Mouse (Mus musculus) forebrain, postnatal 0 days (tissue): Measurements from ENCODE around the gene Naa60. TPM values are rescaled to one million over a fixed set of nuclear protein-coding genes. Genes with fewer than 3 reads are reported as not detected.

Source experiments
- ATAC-seq: fragments of 200-750 bp; cut with Nextera tagmentation; 2 replicates; pipeline ENCODE4 v1.8.0; 2017; ENCODE audit warnings: mild to moderate bottlenecking, moderate library complexity
- DNase-seq: peaks from one replicate; pipeline ENCODE4 v3.0.0-alpha.2; 2015
- H3K27ac ChIP-seq: fragments of 300-500 bp; sonication (generic); 2 replicates; pipeline ENCODE4 v1.5.1; 2014; ENCODE audit warnings: low read depth, mild to moderate bottlenecking, antibody characterized with exemption, low read length, moderate library complexity, mixed read lengths
- H3K27me3 ChIP-seq: fragments of 300-500 bp; sonication (generic); 2 replicates; pipeline ENCODE4 v1.6.1; 2014; ENCODE audit warnings: mild to moderate bottlenecking, low read length, mixed read lengths; ENCODE audit not compliant: insufficient read depth
- H3K36me3 ChIP-seq: fragments of 300-500 bp; sonication (generic); 2 replicates; pipeline ENCODE4 v1.6.1; 2014; ENCODE audit warnings: mild to moderate bottlenecking, moderate library complexity; ENCODE audit not compliant: insufficient read depth
- H3K4me1 ChIP-seq: fragments of 300-500 bp; sonication (generic); 2 replicates; pipeline ENCODE4 v1.6.1; 2014; ENCODE audit warnings: antibody characterized with exemption; ENCODE audit not compliant: insufficient read depth
- H3K4me2 ChIP-seq: fragments of 300-500 bp; sonication (generic); 2 replicates; pipeline ENCODE4 v1.6.1; 2014; ENCODE audit warnings: low read depth, mild to moderate bottlenecking, moderate library complexity
- H3K4me3 ChIP-seq: fragments of 300-500 bp; sonication (generic); 2 replicates; pipeline ENCODE4 v1.5.1; 2014; ENCODE audit warnings: low read depth, low read length, mixed read lengths
- H3K9ac ChIP-seq: fragments of 300-500 bp; sonication (generic); 2 replicates; pipeline ENCODE4 v1.6.1; 2014; ENCODE audit warnings: mild to moderate bottlenecking
- H3K9me3 ChIP-seq: fragments of 300-500 bp; sonication (generic); 2 replicates; pipeline ENCODE4 v1.6.1; 2016; ENCODE audit warnings: low read length
- CTCF ChIP-seq: sonication (generic); IDR thresholded peaks from 2 replicates; pipeline ENCODE4 v1.5.1; 2016; ENCODE audit warnings: antibody characterized with exemption, control low read depth, low read depth
- WGBS: fragments of 180-500 bp; shearing (Covaris S2); extraction: QIAGEN DNeasy Blood & Tissue Kit; methylation state at CpG from one replicate; pipeline ENCODE4 v1.1.7; 2014; 5-methylcytosine and 5-hydroxymethylcytosine counted together
- polyA plus RNA-seq: library from polyadenylated mRNA; unstranded; fragments of >200 nt; fragmentation: Nextera tagmentation; extraction: Ambion mirVana; gene quantifications from 2 replicates; pipeline ENCODE4 v1.2.1, GENCODE M21; 2015
- total RNA-seq: library from RNA; depleted of rRNA; stranded (reverse); fragments of >200 nt; gene quantifications from 2 replicates; pipeline ENCODE4 v1.2.3, GENCODE M21; 2014

Gene Naa60
- total and polyA plus RNA-seq, 2 experiments from 2014 or later, result 81.1 to 97.1 TPM

- H3K27me3 ChIP-seq, result no peaks in the 10 kb centered on the region
- DNase-seq, result no peak
- H3K4me3 ChIP-seq, result peak overlapping the region; percentile 79
- no peak for TF ChIP-seq CTCF
- no peak for ATAC-seq
- H3K27ac ChIP-seq, result peak overlapping the region; percentile 83
- H3K36me3 ChIP-seq, result peaks cover 40% of the 10 kb centered on the region
- H3K4me1 ChIP-seq, result peaks cover 7% of the 10 kb centered on the region; the same call in 1 of the 2 replicates
- peak overlapping the region; percentile 72 for H3K9ac ChIP-seq
- 5% methylated on average over 20 of the region's 20 CpGs for WGBS
- H3K4me2 ChIP-seq, result peak overlapping the region; percentile 81
- H3K9me3 ChIP-seq, result no peaks in the 10 kb centered on the region
Measured at GRCm38 (mm10) chr16:3909118-3909517, 36.9 kb downstream of the Naa60 start.

DNA sequence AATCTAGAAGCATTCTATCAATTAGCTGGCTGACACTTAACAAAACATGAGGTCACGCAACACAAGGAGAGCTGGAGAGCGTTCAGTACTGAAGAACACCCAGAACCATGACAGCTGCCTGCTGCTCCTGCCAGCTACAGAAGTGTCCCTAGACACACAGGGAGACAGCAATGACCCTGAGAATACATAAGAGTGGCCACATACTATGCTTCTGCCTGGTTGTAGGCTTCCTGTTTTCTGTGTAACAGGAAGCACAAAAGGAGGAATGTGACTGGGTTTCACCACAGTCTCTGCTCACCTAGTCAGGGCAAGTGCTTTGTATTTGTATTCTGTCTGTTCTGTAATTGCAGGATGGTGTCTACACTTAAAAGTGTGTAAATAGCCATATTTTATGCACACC, 48.6 kb downstream of the Naa60 start:
- TF ChIP-seq CTCF, result no peak
- Histone ChIP-seq H3K36me3 (peaks cover 87% of the 10 kb centered on the region), H3K27ac (no peak overlapping the region), H3K9ac (no peak overlapping the region), H3K9me3 (no peaks in the 10 kb centered on the region), H3K4me3 (no peak overlapping the region), H3K4me2 (no peak overlapping the region), H3K4me1 (no peaks in the 10 kb centered on the region), H3K27me3 (no peaks in the 10 kb centered on the region)
- WGBS, result 88% methylated on average over 2 of the region's 2 CpGs
- ATAC-seq, result no peak
- no peak for DNase-seq

GRCm38 (mm10) chr16:3923515-3923914, 51.3 kb downstream of the Naa60 start:
- H3K9ac ChIP-seq, result no peak overlapping the region
- no peaks in the 10 kb centered on the region for H3K9me3 ChIP-seq
- H3K27ac ChIP-seq, result no peak overlapping the region
- no peak for TF ChIP-seq CTCF
- DNase-seq (no peak), ATAC-seq (no peak)
- H3K4me2 ChIP-seq, result no peak overlapping the region
- no peak overlapping the region for H3K4me3 ChIP-seq
- H3K36me3 ChIP-seq, result peaks cover 84% of the 10 kb centered on the region
- no peaks in the 10 kb centered on the region for H3K27me3 ChIP-seq
- 93% methylated on average over 3 of the region's 3 CpGs for WGBS
- H3K4me1 ChIP-seq, result no peaks in the 10 kb centered on the region

DNA sequence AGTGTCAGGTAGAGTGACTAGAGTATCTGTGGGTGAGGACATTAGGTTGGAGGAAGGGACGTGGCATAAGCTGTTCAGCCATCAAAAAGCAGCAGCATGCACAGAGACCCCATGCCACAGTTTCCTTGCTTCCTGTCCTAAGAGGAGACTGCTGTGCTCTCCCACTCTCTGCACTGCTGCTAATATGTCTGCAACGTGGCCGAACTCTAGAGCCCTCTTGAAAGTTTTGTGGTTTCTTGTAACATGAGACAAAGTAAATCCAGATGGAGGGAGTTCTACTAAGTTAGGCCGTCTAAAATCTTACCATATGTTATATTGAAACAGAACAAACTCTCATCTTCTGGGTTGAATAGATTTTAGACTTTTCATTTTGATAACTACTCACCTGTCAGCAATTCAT, 51.8 kb downstream of the Naa60 start:
- Histone ChIP-seq H3K27me3 (no peaks in the 10 kb centered on the region), H3K4me2 (no peak overlapping the region), H3K27ac (no peak overlapping the region), H3K9me3 (no peaks in the 10 kb centered on the region), H3K9ac (no peak overlapping the region), H3K4me1 (no peaks in the 10 kb centered on the region), H3K36me3 (peaks cover 83% of the 10 kb centered on the region), H3K4me3 (no peak overlapping the region)
- DNase-seq (no peak), ATAC-seq (no peak)
- TF ChIP-seq CTCF, result no peak
- WGBS, result 90% methylated on average over 4 of the region's 4 CpGs

- H3K9ac ChIP-seq, result no peak overlapping the region
- no peak overlapping the region for H3K4me2 ChIP-seq
- ATAC-seq (no peak), DNase-seq (no peak)
- no peak for TF ChIP-seq CTCF
- H3K4me3 ChIP-seq, result no peak overlapping the region
- no peaks in the 10 kb centered on the region for H3K4me1 ChIP-seq
- WGBS, result 80% methylated on average over 1 of the region's 1 CpGs
- no peaks in the 10 kb centered on the region for H3K9me3 ChIP-seq
- H3K27me3 ChIP-seq, result no peaks in the 10 kb centered on the region
- H3K27ac ChIP-seq, result no peak overlapping the region
- H3K36me3 ChIP-seq, result peaks cover 66% of the 10 kb centered on the region
Measured at GRCm38 (mm10) chr16:3928582-3928981, 56.4 kb downstream of the Naa60 start.

DNA sequence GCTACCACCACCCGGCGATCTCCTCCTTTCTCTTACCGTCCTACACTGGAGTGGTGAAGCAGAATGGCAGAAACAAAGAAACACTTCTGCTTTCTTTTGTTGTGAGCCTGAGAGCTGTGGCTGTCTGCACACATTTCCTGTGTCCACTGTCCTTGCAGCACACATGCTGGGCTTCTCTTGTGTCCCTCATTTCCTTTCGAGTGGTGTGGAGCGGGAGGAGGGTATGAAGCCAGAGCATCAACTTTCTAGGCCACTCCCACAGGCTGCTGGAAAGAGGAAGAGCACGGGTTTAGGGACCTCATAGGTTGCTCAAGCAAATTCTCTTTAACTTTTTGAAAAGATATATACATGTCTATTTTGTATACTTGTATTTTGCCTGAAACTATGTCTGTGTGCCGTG, 57.0 kb downstream of the Naa60 start:
- DNase-seq, result no peak
- Histone ChIP-seq H3K27ac (no peak overlapping the region), H3K27me3 (no peaks in the 10 kb centered on the region), H3K4me1 (no peaks in the 10 kb centered on the region), H3K9me3 (no peaks in the 10 kb centered on the region), H3K4me3 (no peak overlapping the region), H3K9ac (no peak overlapping the region), H3K36me3 (peaks cover 66% of the 10 kb centered on the region), H3K4me2 (no peak overlapping the region)
- 75% methylated on average over 7 of the region's 7 CpGs for WGBS
- ATAC-seq, result no peak
- TF ChIP-seq CTCF, result no peak

DNA sequence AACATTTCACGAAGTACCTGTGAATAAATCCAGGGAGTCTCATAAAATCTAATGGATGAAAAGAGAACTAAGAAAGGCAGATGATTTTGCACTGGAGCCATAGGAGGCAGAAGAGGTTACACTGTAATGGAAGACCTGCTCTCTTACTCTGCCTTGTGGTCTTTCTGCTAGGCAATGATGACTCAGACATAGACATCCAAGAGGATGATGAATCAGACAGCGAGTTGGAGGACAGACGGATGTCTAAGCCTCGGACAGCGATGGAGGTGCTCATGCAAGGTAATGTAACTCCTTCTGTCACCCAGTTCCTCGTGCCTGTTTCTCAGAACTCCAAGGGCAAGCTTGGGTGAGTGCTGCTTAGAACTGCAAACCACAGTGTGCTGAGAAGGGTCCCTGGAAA, 61.4 kb downstream of the Naa60 start:
- 94% methylated on average over 6 of the region's 6 CpGs for WGBS
- ATAC-seq (no peak), DNase-seq (no peak)
- Histone ChIP-seq H3K36me3 (peaks cover 73% of the 10 kb centered on the region), H3K9me3 (no peaks in the 10 kb centered on the region), H3K27ac (no peak overlapping the region), H3K27me3 (no peaks in the 10 kb centered on the region), H3K9ac (no peak overlapping the region), H3K4me3 (no peak overlapping the region), H3K4me1 (no peaks in the 10 kb centered on the region), H3K4me2 (no peak overlapping the region)
- TF ChIP-seq CTCF, result no peak

GRCm38 (mm10) chr16:3934091-3934490, 61.9 kb downstream of the Naa60 start:
- Histone ChIP-seq H3K4me1 (no peaks in the 10 kb centered on the region), H3K36me3 (peaks cover 73% of the 10 kb centered on the region)
- no peak for ATAC-seq

More at GRCm38 (mm10) chr16:3934091-3934490, 61.9 kb downstream of the Naa60 start:
- 95% methylated on average over 1 of the region's 1 CpGs for WGBS
- Histone ChIP-seq H3K9ac (no peak overlapping the region), H3K4me2 (no peak overlapping the region), H3K27ac (no peak overlapping the region), H3K4me3 (no peak overlapping the region), H3K9me3 (no peaks in the 10 kb centered on the region), H3K27me3 (no peaks in the 10 kb centered on the region)
- TF ChIP-seq CTCF, result no peak
- DNase-seq, result no peak
